Mouse (Mus musculus): ENCODE data around the gene Nmnat1.

- TF ChIP-seq CTCF (conservative IDR thresholded peaks at IDR 0.05; ENCODE audit: insufficient read depth, insufficient read length, low read depth, low read length) (no peak), POLR2A (IDR thresholded peaks at IDR 0.05; ENCODE audit: low read depth, low read length) (no peak)
Observed at GRCm38 (mm10) chr4:149457831-149458430, 27.1 kb downstream of the Nmnat1 start.
